24 mouse cellular contexts compared by ENCODE assay signal in the genomic region with DNA sequence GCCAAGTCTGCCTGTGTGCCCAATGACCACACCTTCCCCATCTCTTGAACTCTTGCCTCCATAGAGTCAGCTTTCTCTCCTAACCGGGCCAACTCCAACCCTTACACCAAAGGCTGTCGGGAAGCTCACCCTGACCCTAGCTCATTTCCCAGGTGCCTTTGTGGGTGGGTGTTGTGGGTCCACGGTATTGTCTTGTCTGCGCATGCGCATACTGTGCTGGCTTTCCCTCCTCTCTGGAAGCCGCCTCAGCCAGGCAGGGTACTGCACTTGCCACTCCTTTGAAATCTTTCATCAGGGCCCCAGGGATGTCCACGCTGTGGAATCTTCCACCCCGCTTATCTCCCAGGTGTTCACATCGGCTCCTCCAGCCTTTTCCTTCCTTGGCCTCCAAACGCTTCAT. TPM values are rescaled to one million over a fixed set of nuclear protein-coding genes. Genes with fewer than 3 reads are reported as not detected.
A peak's percentile ranks its signal among the peaks of the same experiment; 100 is the strongest.
DNase-seq lines count a peak whose midpoint lies in the region; ATAC-seq and TF ChIP-seq lines count a peak whose summit lies in the region.
"Had no signal": no experiment of that assay in that cellular context is flagged by ENCODE, and none has a peak within 500 bp of the region (broad histone marks: within the 10 kb centered on the region; RNA-seq: fewer than 3 reads in every experiment).

No protein-coding gene starts in this region.

- H3K9ac ChIP-seq in kidney, embryonic 15.5 days = no peak overlapping the region
- H3K9ac ChIP-seq in intestine, embryonic 14.5 days (ENCODE audit: low read length) = no peak overlapping the region
- peak overlapping the region; percentile 47 for H3K9ac ChIP-seq in stomach, postnatal 0 days (ENCODE audit: low read length)
- H3K9ac ChIP-seq: hindbrain, embryonic 15.5 days; liver, embryonic 13.5 days; neural tube, embryonic 13.5 days had no signal

- H3K4me3 ChIP-seq in kidney, embryonic 15.5 days (replicated peaks) = no peak overlapping the region
- no peak overlapping the region for H3K4me3 ChIP-seq in intestine, embryonic 14.5 days (ENCODE audit: low read depth, low read length)
- H3K4me3 ChIP-seq in stomach, postnatal 0 days (ENCODE audit: low read depth, low read length) = no peak overlapping the region
- H3K4me3 ChIP-seq: heart, embryonic 10.5 days; hindbrain, embryonic 15.5 days; liver, embryonic 13.5 days; midbrain, embryonic 10.5 days; neural tube, embryonic 13.5 days had no signal

- no peak overlapping the region for H3K27ac ChIP-seq in kidney, embryonic 15.5 days
- peak overlapping the region; percentile 72; the same call in 1 of the 2 replicates for H3K27ac ChIP-seq in intestine, embryonic 14.5 days (ENCODE audit: low read depth)
- H3K27ac ChIP-seq in stomach, postnatal 0 days (replicated peaks) = peak overlapping the region; percentile 86
- H3K27ac ChIP-seq: heart, embryonic 10.5 days; hindbrain, embryonic 15.5 days; liver, embryonic 13.5 days; midbrain, embryonic 10.5 days; neural tube, embryonic 13.5 days had no signal

- TF ChIP-seq EP300 in stomach, postnatal 0 days (optimal IDR thresholded peaks at IDR 0.05) = no peak

- H3K4me1 ChIP-seq in kidney, embryonic 15.5 days = peaks cover 21% of the 10 kb centered on the region
- H3K4me1 ChIP-seq in intestine, embryonic 14.5 days (replicated peaks; ENCODE audit: control insufficient read depth, insufficient read depth, low read length) = peaks cover 21% of the 10 kb centered on the region
- peaks cover 21% of the 10 kb centered on the region for H3K4me1 ChIP-seq in stomach, postnatal 0 days (replicated peaks; ENCODE audit: control insufficient read depth, insufficient read depth)
- H3K4me1 ChIP-seq: hindbrain, embryonic 15.5 days; neural tube, embryonic 13.5 days had no signal

- no peak for TF ChIP-seq CTCF in stomach, postnatal 0 days (IDR thresholded peaks at IDR 0.05; ENCODE audit: low read depth)

- H3K36me3 ChIP-seq in kidney, embryonic 15.5 days = no peaks in the 10 kb centered on the region
- no peaks in the 10 kb centered on the region; the same call in 1 of the 2 replicates for H3K36me3 ChIP-seq in intestine, embryonic 14.5 days (ENCODE audit: control insufficient read depth, insufficient read depth, low read length)
- H3K36me3 ChIP-seq in stomach, postnatal 0 days (ENCODE audit: control insufficient read depth, insufficient read depth, low read length) = no peaks in the 10 kb centered on the region
- H3K36me3 ChIP-seq: heart, embryonic 10.5 days; hindbrain, embryonic 15.5 days; liver, embryonic 13.5 days; midbrain, embryonic 10.5 days; neural tube, embryonic 13.5 days had no signal

- no peaks in the 10 kb centered on the region for H3K27me3 ChIP-seq in kidney, embryonic 15.5 days
- no peaks in the 10 kb centered on the region for H3K27me3 ChIP-seq in intestine, embryonic 14.5 days (replicated peaks; ENCODE audit: control insufficient read depth, insufficient read depth, low read length)
- no peaks in the 10 kb centered on the region for H3K27me3 ChIP-seq in stomach, postnatal 0 days (ENCODE audit: control insufficient read depth, insufficient read depth, low read length)
- H3K27me3 ChIP-seq: CH12.LX; hindbrain, embryonic 15.5 days; liver, embryonic 13.5 days; neural tube, embryonic 13.5 days; Patski had no signal

- H3K4me2 ChIP-seq in kidney, embryonic 15.5 days = no peak overlapping the region
- H3K4me2 ChIP-seq in intestine, embryonic 14.5 days (ENCODE audit: low read length) = no peak overlapping the region
- peak overlapping the region; percentile 32 for H3K4me2 ChIP-seq in stomach, postnatal 0 days (replicated peaks; ENCODE audit: low read depth)
- H3K4me2 ChIP-seq: hindbrain, embryonic 15.5 days; liver, embryonic 13.5 days; neural tube, embryonic 13.5 days had no signal

- peak; percentile 22; the same call in 1 of the 2 replicates for ATAC-seq in kidney, embryonic 15.5 days (replicated peaks; ENCODE audit: low FRiP score)
- 0 out of 2 replicates have a peak, but pooled peaks have one; percentile 13 for ATAC-seq in intestine, embryonic 14.5 days (replicated peaks; ENCODE audit: low FRiP score, low TSS enrichment, low read depth)
- ATAC-seq in stomach, postnatal 0 days (ENCODE audit: low FRiP score, low TSS enrichment) = no peak
- ATAC-seq: forebrain, embryonic 14.5 days; Patski had no signal

- H3K9me3 ChIP-seq in kidney, embryonic 15.5 days (replicated peaks) = no peaks in the 10 kb centered on the region
- H3K9me3 ChIP-seq in intestine, embryonic 14.5 days (ENCODE audit: control insufficient read depth, low read length) = no peaks in the 10 kb centered on the region
- no peaks in the 10 kb centered on the region for H3K9me3 ChIP-seq in stomach, postnatal 0 days (ENCODE audit: control insufficient read depth, low read length)
- H3K9me3 ChIP-seq: heart, embryonic 10.5 days; hindbrain, embryonic 15.5 days; liver, embryonic 13.5 days; neural tube, embryonic 13.5 days had no signal

- 83% methylated on average over 10 of the region's 10 CpGs for WGBS in kidney, embryonic 15.5 days
- WGBS in intestine, embryonic 14.5 days = 75% methylated on average over 10 of the region's 10 CpGs
- 71% methylated on average over 10 of the region's 10 CpGs for WGBS in stomach, postnatal 0 days

- no peak for DNase-seq in kidney, postnatal 4 days
- peak; percentile 33 to 53 for DNase-seq in urinary bladder, adult 18-20 months (ENCODE audit: low spot score in 2 of 2)
- DNase-seq in urinary bladder, postnatal 10 days (ENCODE audit: low spot score) = no peak
- no peak for DNase-seq in intestine, embryonic 14.5 days (ENCODE audit: low spot score)
- no peak for DNase-seq in stomach, postnatal 0 days (ENCODE audit: low spot score)
- no peak for DNase-seq in ovary, adult 18-20 months (ENCODE audit: low spot score)
- no peak for DNase-seq in thymus, adult 18-20 months
- DNase-seq: cerebellum, adult 9-10 months; gastrocnemius, postnatal 25 days; heart, postnatal 14 days; kidney, adult 2 months; kidney, postnatal 36 days; left cerebral cortex, postnatal 4 days; liver, embryonic 13.5 days; right cerebral cortex, postnatal 25 days; thymus, postnatal 4 days had no signal

RNA-seq across cellular contexts. Expression of a gene that starts 17.6 kb away (rescaled TPM):
- polyA plus RNA-seq in kidney, embryonic 15.5 days (2015; fragmentation: Nextera tagmentation; extraction: Ambion mirVana) = 3.2 and 3.8 TPM in 2 replicates
- 9.0 and 10.0 TPM in 2 replicates for polyA plus RNA-seq in intestine, embryonic 14.5 days (2014; fragmentation: Nextera tagmentation; extraction: Ambion mirVana)
- polyA plus RNA-seq in stomach, postnatal 0 days (2015; fragmentation: Nextera tagmentation; extraction: Ambion mirVana) = 3.2 and 3.3 TPM in 2 replicates

Comparison
In these comparisons a context has a peak if more than half of its experiments do, and no peak if none do; other contexts are left out.
1. DNase-seq: peak in urinary bladder, adult 18-20 months (2 of 2); none in kidney, postnatal 4 days (0 of 2), urinary bladder, postnatal 10 days (single experiment), intestine, embryonic 14.5 days (single experiment), stomach, postnatal 0 days (single experiment), ovary, adult 18-20 months (single experiment) and thymus, adult 18-20 months (0 of 2).